Mouse (Mus musculus): ENCODE data around the gene Zfp423. TPM values are rescaled to one million over a fixed set of nuclear protein-coding genes. Genes with fewer than 3 reads are reported as not detected.

Zfp423 gene
- total and polyA plus RNA-seq, 3 experiments: not detected

DNA sequence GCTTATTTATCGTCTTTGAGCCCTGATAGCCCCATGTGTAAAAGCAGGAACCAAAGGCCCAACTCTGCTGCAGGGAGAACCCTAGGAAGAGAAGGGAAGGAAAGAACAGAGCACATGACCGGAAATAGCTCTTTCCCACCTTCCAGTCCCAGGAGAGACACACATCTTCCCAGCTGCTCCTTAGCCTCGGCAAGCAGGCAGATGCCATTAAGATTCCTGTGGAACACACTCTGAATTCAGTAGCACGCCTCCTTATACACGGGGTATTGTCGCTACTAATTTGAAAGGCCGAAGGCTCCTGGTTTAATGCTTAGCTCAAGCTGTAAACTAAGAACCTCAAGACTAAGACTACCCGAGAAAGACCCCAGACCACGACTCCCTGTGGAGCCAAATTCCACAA is 128.3 kb downstream of the Zfp423 start:
- no peaks in the 10 kb centered on the region for H3K79me2 ChIP-seq (ENCODE audit: control insufficient read depth, insufficient read depth, low read length, poor library complexity)
- H3K9me3 ChIP-seq (replicated peaks; ENCODE audit: insufficient read depth, low read length): no peaks in the 10 kb centered on the region
- no peak for DNase-seq (ENCODE audit: low read depth, low spot score)
- H3K9ac ChIP-seq (ENCODE audit: control insufficient read depth, low read depth, low read length, poor library complexity, severe bottlenecking): no peak overlapping the region
- H3K4me3 ChIP-seq (ENCODE audit: control insufficient read depth in 1 of 2, insufficient read depth in 1 of 2, low read depth in 2 of 2, low read length in 2 of 2): no peak overlapping the region
- H3K27me3 ChIP-seq (ENCODE audit: control insufficient read depth in 1 of 2, insufficient read depth in 2 of 2, low read length in 2 of 2): no peaks in the 10 kb centered on the region
- H3K4me1 ChIP-seq (ENCODE audit: control insufficient read depth in 1 of 2, insufficient read depth in 2 of 2, low read length in 2 of 2): no peaks in the 10 kb centered on the region
- TF ChIP-seq CHD1 (IDR thresholded peaks at IDR 0.05; ENCODE audit: low read depth, low read length) (no peak), ZNF384 (IDR thresholded peaks at IDR 0.05; ENCODE audit: low read depth, low read length) (no peak), CTCF (IDR thresholded peaks at IDR 0.05 in 2 of 3, conservative IDR thresholded peaks at IDR 0.05 in 1 of 3; ENCODE audit: control insufficient read depth in 1 of 3, insufficient read depth in 1 of 3, low read depth in 2 of 3, low read length in 3 of 3, poor library complexity in 1 of 3, severe bottlenecking in 1 of 3) (no peak), MYC (IDR thresholded peaks at IDR 0.05; ENCODE audit: low read depth, low read length) (no peak), HCFC1 (IDR thresholded peaks at IDR 0.05; ENCODE audit: low read depth, low read length) (no peak), MYB (IDR thresholded peaks at IDR 0.05; ENCODE audit: low read depth, low read length) (no peak), CHD2 (IDR thresholded peaks at IDR 0.05; ENCODE audit: low read length) (no peak), POLR2AphosphoS5 (IDR thresholded peaks at IDR 0.05; ENCODE audit: borderline replicate concordance, low read depth, low read length) (no peak), MXI1 (IDR thresholded peaks at IDR 0.05; ENCODE audit: low read depth, low read length) (no peak), BHLHE40 (IDR thresholded peaks at IDR 0.05; ENCODE audit: borderline replicate concordance, low read depth, low read length) (no peak), SMC3 (IDR thresholded peaks at IDR 0.05; ENCODE audit: low read depth, low read length) (no peak), POLR2A (IDR thresholded peaks at IDR 0.05; ENCODE audit: control insufficient read depth in 1 of 2, insufficient read depth in 1 of 2, low read depth in 1 of 2, low read length in 2 of 2, poor library complexity in 1 of 2) (no peak), ELF1 (IDR thresholded peaks at IDR 0.05; ENCODE audit: low read depth, low read length) (no peak), ETS1 (IDR thresholded peaks at IDR 0.05; ENCODE audit: low read depth, low read length) (no peak), GABPA (IDR thresholded peaks at IDR 0.05; ENCODE audit: low read depth, low read length) (no peak), TAL1 (IDR thresholded peaks at IDR 0.05; ENCODE audit: low read length) (no peak), ZMIZ1 (IDR thresholded peaks at IDR 0.05; ENCODE audit: low read depth, low read length) (no peak), ZC3H11A (IDR thresholded peaks at IDR 0.05; ENCODE audit: low read depth, low read length) (no peak), TBP (IDR thresholded peaks at IDR 0.05; ENCODE audit: low read depth, low read length) (no peak), EP300 (IDR thresholded peaks at IDR 0.05; ENCODE audit: low read depth in 1 of 2, low read length in 2 of 2) (no peak)
- H3K27ac ChIP-seq (ENCODE audit: control insufficient read depth, low read depth, low read length): no peak overlapping the region
- no peaks in the 10 kb centered on the region for H3K36me3 ChIP-seq (ENCODE audit: control insufficient read depth in 1 of 2, insufficient read depth in 2 of 2, low read length in 2 of 2)

DNA sequence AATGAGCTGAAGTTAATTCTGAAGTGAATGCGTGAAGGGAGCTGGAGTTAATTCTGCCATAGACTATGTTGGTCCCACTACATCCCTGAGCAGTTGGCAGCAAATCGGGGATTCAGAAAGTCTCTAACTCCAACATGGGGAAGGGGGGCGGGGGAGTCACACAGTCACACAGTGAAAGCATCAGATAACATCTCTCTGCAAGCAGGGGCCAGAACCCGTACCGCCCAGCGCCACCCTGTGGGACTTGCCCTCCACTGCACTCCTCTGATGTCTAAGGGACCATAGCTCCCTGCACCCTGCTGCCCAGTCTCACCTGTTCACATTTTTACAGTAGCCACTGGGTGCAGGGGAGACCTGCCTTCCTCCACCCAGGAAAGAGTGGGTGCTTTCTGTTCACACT is 129.2 kb downstream of the Zfp423 start:
- no peak for DNase-seq (ENCODE audit: low read depth, low spot score)
- no peaks in the 10 kb centered on the region for H3K36me3 ChIP-seq (ENCODE audit: control insufficient read depth in 1 of 2, insufficient read depth in 2 of 2, low read length in 2 of 2)
- TF ChIP-seq CTCF (IDR thresholded peaks at IDR 0.05 in 2 of 3, conservative IDR thresholded peaks at IDR 0.05 in 1 of 3; ENCODE audit: control insufficient read depth in 1 of 3, insufficient read depth in 1 of 3, low read depth in 2 of 3, low read length in 3 of 3, poor library complexity in 1 of 3, severe bottlenecking in 1 of 3): no peak
- no peak for TF ChIP-seq MEF2A (IDR thresholded peaks at IDR 0.05; ENCODE audit: extremely low read depth, insufficient replicate concordance, low read depth, low read length, poor library complexity, severe bottlenecking)
- no peak for TF ChIP-seq EP300 (IDR thresholded peaks at IDR 0.05; ENCODE audit: low read depth in 1 of 2, low read length in 2 of 2)

More for the DNA sequence above, 129.2 kb downstream of the Zfp423 start:
- Histone ChIP-seq H3K9me3 (replicated peaks; ENCODE audit: insufficient read depth, low read length) (no peaks in the 10 kb centered on the region), H3K27me3 (ENCODE audit: control insufficient read depth in 1 of 2, insufficient read depth in 2 of 2, low read length in 2 of 2) (no peaks in the 10 kb centered on the region), H3K9ac (ENCODE audit: control insufficient read depth, low read depth, low read length, poor library complexity, severe bottlenecking) (no peak overlapping the region), H3K79me2 (ENCODE audit: control insufficient read depth, insufficient read depth, low read length, poor library complexity) (no peaks in the 10 kb centered on the region), H3K4me1 (ENCODE audit: control insufficient read depth in 1 of 2, insufficient read depth in 2 of 2, low read length in 2 of 2) (no peaks in the 10 kb centered on the region), H3K27ac (ENCODE audit: control insufficient read depth, low read depth, low read length) (no peak overlapping the region), H3K4me3 (ENCODE audit: control insufficient read depth in 1 of 2, insufficient read depth in 1 of 2, low read depth in 2 of 2, low read length in 2 of 2) (no peak overlapping the region)
